Mouse (Mus musculus) gonadal fat pad, adult 2 months (tissue): ENCODE measurements around the gene Fbxl17. TPM values are rescaled to one million over a fixed set of nuclear protein-coding genes. Genes with fewer than 3 reads are reported as not detected.

Experiments used
- DNase-seq: peaks from one replicate; pipeline ENCODE4 v3.0.0-alpha.2; 2012; ENCODE audit warnings: low read depth
- polyA plus RNA-seq: library from polyadenylated mRNA; depleted of rRNA; stranded (reverse); fragments of >200 nt; gene quantifications from 2 replicates; pipeline ENCODE4 v1.2.3, GENCODE M21; 2012

The Fbxl17 gene
- polyA plus RNA-seq, 1 experiment, result 8.7 TPM

- no peak for DNase-seq
Observed at GRCm38 (mm10) chr17:63282004-63282403, 217.8 kb downstream of the Fbxl17 start.

- DNase-seq, result no peak
Observed at GRCm38 (mm10) chr17:63280990-63281389, 218.8 kb downstream of the Fbxl17 start.

GRCm38 (mm10) chr17:63279144-63279543 lies 220.7 kb downstream of the Fbxl17 start:
- no peak for DNase-seq

GRCm38 (mm10) chr17:63273353-63273752 lies 226.5 kb downstream of the Fbxl17 start:
- DNase-seq, result no peak

- no peak for DNase-seq
Observed at GRCm38 (mm10) chr17:63272914-63273313, 226.9 kb downstream of the Fbxl17 start.

GRCm38 (mm10) chr17:63271000-63271399 lies 228.8 kb downstream of the Fbxl17 start:
- no peak for DNase-seq

GRCm38 (mm10) chr17:63270513-63270912 lies 229.3 kb downstream of the Fbxl17 start:
- DNase-seq, result no peak

GRCm38 (mm10) chr17:63262674-63263073 lies 237.1 kb downstream of the Fbxl17 start:
- DNase-seq, result no peak

- no peak for DNase-seq
Observed at GRCm38 (mm10) chr17:63261508-63262141, 238.2 kb downstream of the Fbxl17 start.

- DNase-seq, result no peak
Observed at GRCm38 (mm10) chr17:63259091-63259490, 240.7 kb downstream of the Fbxl17 start.

GRCm38 (mm10) chr17:63246144-63246619 lies 253.6 kb downstream of the Fbxl17 start:
- DNase-seq, result no peak

- no peak for DNase-seq
Observed at GRCm38 (mm10) chr17:63245472-63245871, 254.3 kb downstream of the Fbxl17 start.

GRCm38 (mm10) chr17:63242761-63243160 lies 257.1 kb downstream of the Fbxl17 start:
- DNase-seq, result no peak

GRCm38 (mm10) chr17:63240731-63241106 lies 259.1 kb downstream of the Fbxl17 start:
- no peak for DNase-seq

- DNase-seq, result no peak
Observed at GRCm38 (mm10) chr17:63240021-63240730, 259.6 kb downstream of the Fbxl17 start.

GRCm38 (mm10) chr17:63236846-63237245 lies 263.0 kb downstream of the Fbxl17 start:
- no peak for DNase-seq

GRCm38 (mm10) chr17:63236221-63236620 lies 263.6 kb downstream of the Fbxl17 start:
- no peak for DNase-seq

- no peak for DNase-seq
Observed at GRCm38 (mm10) chr17:63235821-63236220, 264.0 kb downstream of the Fbxl17 start.

- no peak for DNase-seq
Observed at GRCm38 (mm10) chr17:63229111-63229510, 270.7 kb downstream of the Fbxl17 start.

GRCm38 (mm10) chr17:63226380-63226779 lies 273.4 kb downstream of the Fbxl17 start:
- DNase-seq, result no peak

GRCm38 (mm10) chr17:63225959-63226358 lies 273.9 kb downstream of the Fbxl17 start:
- no peak for DNase-seq

- no peak for DNase-seq
Observed at GRCm38 (mm10) chr17:63223675-63224074, 276.1 kb downstream of the Fbxl17 start.

- DNase-seq, result no peak
Observed at GRCm38 (mm10) chr17:63221632-63222031, 278.2 kb downstream of the Fbxl17 start.
